Mouse (Mus musculus): ENCODE data around the gene Tnnt3. TPM values are rescaled to one million over a fixed set of nuclear protein-coding genes. Genes with fewer than 3 reads are reported as not detected.

Gene Tnnt3
- total and polyA plus RNA-seq, 3 experiments, result 3.1 to 13.3 (median 4.1) TPM

GRCm38 (mm10) chr7:142454706-142455105 is 43.9 kb upstream of the Tnnt3 start:
- Histone ChIP-seq H3K4me3 (replicated peaks in 1 of 3; ENCODE audit: low read depth in 2 of 3, low read length in 2 of 3, poor library complexity in 1 of 3) (no peak overlapping the region), H3K4me2 (ENCODE audit: insufficient read depth, low read depth, poor library complexity, severe bottlenecking) (no peak overlapping the region), H3K4me1 (ENCODE audit: control insufficient read depth in 1 of 2, insufficient read depth in 2 of 2) (peaks cover 23 to 44% of the 10 kb centered on the region in 2 experiments), H3K79me2 (replicated peaks; ENCODE audit: control insufficient read depth, extremely low read depth, insufficient read depth, poor library complexity, severe bottlenecking) (no peaks in the 10 kb centered on the region), H3K27ac (ENCODE audit: insufficient read depth, low read depth) (no peak overlapping the region), H3K9me3 (replicated peaks; ENCODE audit: low read length) (no peaks in the 10 kb centered on the region), H3K27me3 (replicated peaks) (no peaks in the 10 kb centered on the region), H3K9ac (ENCODE audit: insufficient read depth, low read depth) (no peak overlapping the region), H3K36me3 (replicated peaks in 1 of 2; ENCODE audit: control insufficient read depth in 1 of 2, insufficient read depth in 1 of 2, low read length in 1 of 2) (no peaks in the 10 kb centered on the region)
- TF ChIP-seq ETS1 (conservative IDR thresholded peaks at IDR 0.05; ENCODE audit: low read depth, low read length) (no peak), ZKSCAN1 (IDR thresholded peaks at IDR 0.05; ENCODE audit: borderline replicate concordance, low read depth, low read length) (no peak), ZMIZ1 (IDR thresholded peaks at IDR 0.05; ENCODE audit: low read depth, low read length) (no peak), USF2 (conservative IDR thresholded peaks at IDR 0.05; ENCODE audit: low read depth, low read length) (no peak), MAZ (IDR thresholded peaks at IDR 0.05; ENCODE audit: low read depth, low read length) (no peak), E2F4 (IDR thresholded peaks at IDR 0.05; ENCODE audit: insufficient replicate concordance, low read depth, low read length) (no peak), JUN (IDR thresholded peaks at IDR 0.05; ENCODE audit: insufficient read depth, low read depth, low read length) (no peak), CHD1 (IDR thresholded peaks at IDR 0.05; ENCODE audit: low read depth, low read length) (no peak), MAFK (IDR thresholded peaks at IDR 0.05; ENCODE audit: insufficient replicate concordance, low read length) (no peak), PAX5 (IDR thresholded peaks at IDR 0.05; ENCODE audit: low read length) (no peak), JUND (conservative IDR thresholded peaks at IDR 0.05; ENCODE audit: low read depth, low read length) (no peak), CHD2 (IDR thresholded peaks at IDR 0.05; ENCODE audit: low read length) (no peak), EP300 (IDR thresholded peaks at IDR 0.05; ENCODE audit: low read length) (no peak), GABPA (IDR thresholded peaks at IDR 0.05; ENCODE audit: insufficient replicate concordance, low read depth, low read length) (no peak), HCFC1 (IDR thresholded peaks at IDR 0.05; ENCODE audit: low read depth, low read length) (no peak), SIN3A (IDR thresholded peaks at IDR 0.05; ENCODE audit: low read length) (no peak), MYC (IDR thresholded peaks at IDR 0.05; ENCODE audit: low read depth, low read length) (no peak), TCF12 (IDR thresholded peaks at IDR 0.05; ENCODE audit: low read depth, low read length) (no peak)
- in situ Hi-C loops (cut with MboI; ENCODE audit: low pct_ligation_motif_present, low pct_unique_long_range_greater_than_20kb, low sequenced_read_pairs) (loop anchor here (25.0 kb wide), 1 partner anchor 558 kb away; the partner anchor contains the start of gene Tspan32), dilution Hi-C loops (cut with MboI; ENCODE audit: extremely low pct_ligation_motif_present, extremely low pct_unique_long_range_greater_than_20kb, low sequenced_read_pairs) (no loop called here)
- DNase-seq (ENCODE audit: extremely low read depth), result no peak

- TF ChIP-seq CTCF (conservative IDR thresholded peaks at IDR 0.05 in 1 of 2, IDR thresholded peaks at IDR 0.05 in 1 of 2; ENCODE audit: low read depth in 2 of 2, low read length in 2 of 2), result no peak
- TF ChIP-seq CHD2 (IDR thresholded peaks at IDR 0.05; ENCODE audit: low read length), result no peak
- TF ChIP-seq NRF1 (IDR thresholded peaks at IDR 0.05; ENCODE audit: low read depth, low read length), result no peak
- TF ChIP-seq MXI1 (IDR thresholded peaks at IDR 0.05; ENCODE audit: low read depth, low read length), result no peak
- no peak for TF ChIP-seq RAD21 (IDR thresholded peaks at IDR 0.05; ENCODE audit: low read depth, low read length)
- no peak for TF ChIP-seq ZMIZ1 (IDR thresholded peaks at IDR 0.05; ENCODE audit: low read depth, low read length)
- TF ChIP-seq ZC3H11A (IDR thresholded peaks at IDR 0.05; ENCODE audit: low read depth, low read length), result no peak
- no peak for TF ChIP-seq EP300 (IDR thresholded peaks at IDR 0.05; ENCODE audit: low read length)
- TF ChIP-seq IRF4 (IDR thresholded peaks at IDR 0.05; ENCODE audit: low read depth, low read length), result no peak
- no peak for TF ChIP-seq MAZ (IDR thresholded peaks at IDR 0.05; ENCODE audit: low read depth, low read length)
- no peak overlapping the region for H3K27ac ChIP-seq (ENCODE audit: insufficient read depth, low read depth)
- no peak overlapping the region for H3K9ac ChIP-seq (ENCODE audit: insufficient read depth, low read depth)
- H3K4me1 ChIP-seq (ENCODE audit: control insufficient read depth in 1 of 2, insufficient read depth in 2 of 2), result peaks cover 28 to 50% of the 10 kb centered on the region in 2 experiments
- no peak overlapping the region for H3K4me3 ChIP-seq (replicated peaks in 1 of 3; ENCODE audit: low read depth in 2 of 3, low read length in 2 of 3, poor library complexity in 1 of 3)
- H3K79me2 ChIP-seq (replicated peaks; ENCODE audit: control insufficient read depth, extremely low read depth, insufficient read depth, poor library complexity, severe bottlenecking), result no peaks in the 10 kb centered on the region
- no peaks in the 10 kb centered on the region for H3K36me3 ChIP-seq (replicated peaks in 1 of 2; ENCODE audit: control insufficient read depth in 1 of 2, insufficient read depth in 1 of 2, low read length in 1 of 2)
- no peaks in the 10 kb centered on the region for H3K27me3 ChIP-seq (replicated peaks)
- H3K9me3 ChIP-seq (replicated peaks; ENCODE audit: low read length), result no peaks in the 10 kb centered on the region
- dilution Hi-C loops (cut with MboI; ENCODE audit: extremely low pct_ligation_motif_present, extremely low pct_unique_long_range_greater_than_20kb, low sequenced_read_pairs), result no loop called here
- in situ Hi-C loops (cut with MboI; ENCODE audit: low pct_ligation_motif_present, low pct_unique_long_range_greater_than_20kb, low sequenced_read_pairs), result loop anchor here (25.0 kb wide), 1 partner anchor 557 kb away; the partner anchor contains the start of gene Tspan32
- no peak for DNase-seq (ENCODE audit: extremely low read depth)
- no peak overlapping the region for H3K4me2 ChIP-seq (ENCODE audit: insufficient read depth, low read depth, poor library complexity, severe bottlenecking)
Measured at GRCm38 (mm10) chr7:142455251-142455650, 43.4 kb upstream of the Tnnt3 start.

Measured in CH12.LX (cell line).